Mouse (Mus musculus) megakaryocyte, embryonic 14.5 days (primary cell): ENCODE measurements around the gene Rcan2.

Experiments used
- FLI1 ChIP-seq: IDR thresholded peaks from 2 replicates; pipeline ENCODE4 v1.6.1; 2012; ENCODE audit warnings: low read length, inconsistent platforms, mixed read lengths
- GATA1 ChIP-seq: IDR thresholded peaks from 3 replicates; pipeline ENCODE4 v1.6.1; 2012; ENCODE audit warnings: mixed read lengths, low read length, inconsistent platforms, borderline replicate concordance

DNA sequence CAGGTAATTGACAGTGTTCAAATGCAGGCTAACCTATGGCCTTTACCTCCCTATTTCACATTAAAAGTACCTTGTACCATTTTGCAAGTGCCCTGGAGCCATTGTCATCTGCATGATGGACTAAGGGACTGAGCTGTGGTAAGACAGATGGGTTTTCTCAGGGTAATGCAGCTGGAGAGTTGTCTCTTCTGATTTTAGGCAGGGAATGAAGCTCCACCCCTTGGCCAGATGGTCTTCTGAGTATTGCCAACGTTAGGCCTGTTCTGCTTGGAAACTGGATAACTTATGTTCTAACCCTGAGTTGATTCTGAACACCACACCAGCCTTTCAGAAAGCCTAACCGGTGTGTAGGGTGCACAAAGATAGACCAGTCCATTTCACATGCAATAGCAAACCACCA, 222.7 kb downstream of the Rcan2 start:
- no peak for TF ChIP-seq GATA1
- no peak for TF ChIP-seq FLI1
